Mouse (Mus musculus) hindbrain, embryonic 14.5 days (tissue): ENCODE data around the gene Snx13. TPM values are rescaled to one million over a fixed set of nuclear protein-coding genes. Genes with fewer than 3 reads are reported as not detected.

Experiments
- ATAC-seq: fragments of 200-750 bp; cut with Nextera tagmentation; 2 replicates; pipeline ENCODE4 v1.8.0; 2017; ENCODE audit warnings: moderate number of reproducible peaks, mild to moderate bottlenecking, moderate TSS enrichment, moderate library complexity; ENCODE audit not compliant: low FRiP score
- DNase-seq: peaks from one replicate; pipeline ENCODE4 v3.0.0-alpha.2; 2015; ENCODE audit warnings: low spot score
- H3K27ac ChIP-seq: fragments of 300-500 bp; sonication (generic); 2 replicates; pipeline ENCODE4 v1.5.1; 2014; ENCODE audit warnings: mild to moderate bottlenecking, moderate library complexity
- H3K27me3 ChIP-seq: fragments of 300-500 bp; sonication (generic); 2 replicates; pipeline ENCODE4 v1.6.1; 2014; ENCODE audit warnings: mild to moderate bottlenecking, low read length, mixed read lengths; ENCODE audit not compliant: control insufficient read depth, insufficient read depth
- H3K36me3 ChIP-seq: fragments of 300-500 bp; sonication (generic); replicated peaks from 2 replicates; pipeline ENCODE4 v1.6.1; 2014; ENCODE audit not compliant: control insufficient read depth, insufficient read depth
- H3K4me1 ChIP-seq: fragments of 300-500 bp; sonication (generic); replicated peaks from 2 replicates; pipeline ENCODE4 v1.6.1; 2014; ENCODE audit warnings: antibody characterized with exemption, low read length, mixed read lengths; ENCODE audit not compliant: control insufficient read depth, insufficient read depth
- H3K4me2 ChIP-seq: fragments of 300-500 bp; sonication (generic); replicated peaks from 2 replicates; pipeline ENCODE4 v1.6.1; 2014; ENCODE audit warnings: mild to moderate bottlenecking, moderate library complexity
- H3K4me3 ChIP-seq: fragments of 300-500 bp; sonication (generic); replicated peaks from 2 replicates; pipeline ENCODE4 v1.5.1; 2014; ENCODE audit warnings: mild to moderate bottlenecking, low read length
- H3K9ac ChIP-seq: fragments of 300-500 bp; sonication (generic); 2 replicates; pipeline ENCODE4 v1.6.1; 2014
- H3K9me3 ChIP-seq: fragments of 300-500 bp; sonication (generic); 2 replicates; pipeline ENCODE4 v1.6.1; 2016; ENCODE audit warnings: low read length; ENCODE audit not compliant: control insufficient read depth
- WGBS: fragments of 180-500 bp; shearing (Covaris S2); extraction: QIAGEN DNeasy Blood & Tissue Kit; methylation state at CpG from one replicate; pipeline ENCODE4 v1.1.7; 2014; 5-methylcytosine and 5-hydroxymethylcytosine counted together
- polyA plus RNA-seq: library from polyadenylated mRNA; unstranded; fragments of >200 nt; fragmentation: Nextera tagmentation; extraction: Ambion mirVana; gene quantifications from 2 replicates; pipeline ENCODE4 v1.2.1, GENCODE M21; 2014

The Snx13 gene
- 32.8 and 37.1 TPM in 2 replicates for polyA plus RNA-seq

- Histone ChIP-seq H3K4me1 (peaks cover 20% of the 10 kb centered on the region), H3K9ac (peak within 1 kb of the TSS; percentile 97), H3K4me3 (peak within 1 kb of the TSS; percentile 94), H3K27ac (peak within 1 kb of the TSS; percentile 97), H3K36me3 (no peaks in the 10 kb centered on the region), H3K4me2 (peak within 1 kb of the TSS; percentile 63), H3K27me3 (no peaks in the 10 kb centered on the region), H3K9me3 (no peaks in the 10 kb centered on the region)
- DNase-seq (peak; percentile 95), ATAC-seq (peak; percentile 99)
- under 1% methylated on average over 51 of the region's 51 CpGs for WGBS
These were observed at the start of gene Snx13 for GRCm38 (mm10) chr12:35046999-35047319. Gene Snx13, plus strand, starts transcription at chr12:35047186.

DNA sequence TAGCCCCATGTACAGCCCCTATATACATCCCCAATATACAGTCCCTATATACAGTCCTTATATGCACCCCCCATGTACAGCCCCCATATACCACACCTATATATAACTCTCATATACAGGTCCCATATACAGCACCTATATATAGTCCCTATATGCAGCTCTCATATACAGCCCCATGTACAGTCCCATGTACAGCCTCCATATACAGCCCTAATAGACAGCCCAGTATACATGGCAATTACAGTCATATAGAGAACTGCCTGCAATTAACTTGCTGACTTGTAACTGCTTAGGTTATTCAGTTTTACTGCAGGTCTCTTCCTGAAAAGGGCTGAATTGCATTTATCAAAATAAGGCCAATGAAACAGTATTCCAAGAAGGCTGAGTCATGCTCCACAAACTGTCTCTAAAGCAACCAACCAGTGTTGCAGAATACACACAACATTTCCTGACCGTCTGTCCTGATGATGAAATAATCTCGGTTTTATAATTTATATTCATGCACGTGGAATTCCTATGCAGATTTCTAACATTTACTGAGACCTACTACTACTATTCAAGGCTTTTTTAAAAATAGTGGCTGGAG lies 49.3 kb upstream of the Snx13 start:
- Histone ChIP-seq H3K4me3 (no peak overlapping the region), H3K4me2 (no peak overlapping the region), H3K9me3 (peaks cover 3% of the 10 kb centered on the region; the same call in 1 of the 2 replicates), H3K4me1 (no peaks in the 10 kb centered on the region), H3K36me3 (no peaks in the 10 kb centered on the region), H3K27ac (no peak overlapping the region), H3K9ac (no peak overlapping the region), H3K27me3 (no peaks in the 10 kb centered on the region)
- ATAC-seq (no peak), DNase-seq (no peak)
- 93% methylated on average over 3 of the region's 3 CpGs for WGBS

GRCm38 (mm10) chr12:34998778-34999467 lies 48.1 kb upstream of the Snx13 start:
- Histone ChIP-seq H3K27me3 (no peaks in the 10 kb centered on the region), H3K4me1 (no peaks in the 10 kb centered on the region), H3K4me2 (no peak overlapping the region), H3K9me3 (peaks cover 3% of the 10 kb centered on the region; the same call in 1 of the 2 replicates), H3K9ac (no peak overlapping the region), H3K4me3 (no peak overlapping the region), H3K27ac (no peak overlapping the region), H3K36me3 (no peaks in the 10 kb centered on the region)
- WGBS, result 58% methylated on average over 12 of the region's 12 CpGs
- ATAC-seq (peak; percentile 70; the same call in 1 of the 2 replicates), DNase-seq (no peak)

GRCm38 (mm10) chr12:35000323-35000722 lies 46.7 kb upstream of the Snx13 start:
- ATAC-seq, result no peak
- H3K4me3 ChIP-seq, result no peak overlapping the region
- peaks cover 1% of the 10 kb centered on the region; the same call in 1 of the 2 replicates for H3K9me3 ChIP-seq
- no peak overlapping the region for H3K4me2 ChIP-seq
- no peak for DNase-seq
- no peak overlapping the region for H3K27ac ChIP-seq
- H3K36me3 ChIP-seq, result no peaks in the 10 kb centered on the region
- no peak overlapping the region for H3K9ac ChIP-seq
- no peaks in the 10 kb centered on the region for H3K4me1 ChIP-seq
- WGBS, result 67% methylated on average over 4 of the region's 4 CpGs
- H3K27me3 ChIP-seq, result no peaks in the 10 kb centered on the region

GRCm38 (mm10) chr12:35005748-35006147 lies 41.2 kb upstream of the Snx13 start:
- Histone ChIP-seq H3K4me1 (peaks cover 12% of the 10 kb centered on the region), H3K27ac (no peak overlapping the region), H3K4me3 (no peak overlapping the region), H3K9ac (no peak overlapping the region), H3K36me3 (no peaks in the 10 kb centered on the region), H3K27me3 (no peaks in the 10 kb centered on the region), H3K4me2 (no peak overlapping the region), H3K9me3 (no peaks in the 10 kb centered on the region)
- ATAC-seq (peak; percentile 66; the same call in 1 of the 2 replicates), DNase-seq (no peak)

DNA sequence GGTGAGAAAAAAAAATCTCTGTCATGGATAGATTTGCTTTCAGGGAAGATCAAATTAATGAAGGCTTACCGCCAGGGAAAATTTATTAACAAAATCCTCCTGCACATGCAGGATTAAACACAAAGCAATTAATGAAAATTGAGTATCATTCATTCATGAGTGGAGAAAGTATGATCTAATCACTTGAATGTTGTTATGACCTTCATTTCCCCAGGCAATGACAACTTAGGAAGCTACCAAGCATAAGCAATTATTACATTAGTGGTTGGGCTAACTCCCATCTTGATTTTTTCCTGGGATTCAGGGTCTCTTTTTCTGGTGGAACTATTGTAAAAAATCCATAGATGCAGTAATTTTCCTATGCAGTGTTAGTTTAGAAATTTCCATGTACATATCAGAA lies 39.1 kb upstream of the Snx13 start:
- H3K4me1 ChIP-seq, result peaks cover 12% of the 10 kb centered on the region
- ATAC-seq, result no peak

DNA sequence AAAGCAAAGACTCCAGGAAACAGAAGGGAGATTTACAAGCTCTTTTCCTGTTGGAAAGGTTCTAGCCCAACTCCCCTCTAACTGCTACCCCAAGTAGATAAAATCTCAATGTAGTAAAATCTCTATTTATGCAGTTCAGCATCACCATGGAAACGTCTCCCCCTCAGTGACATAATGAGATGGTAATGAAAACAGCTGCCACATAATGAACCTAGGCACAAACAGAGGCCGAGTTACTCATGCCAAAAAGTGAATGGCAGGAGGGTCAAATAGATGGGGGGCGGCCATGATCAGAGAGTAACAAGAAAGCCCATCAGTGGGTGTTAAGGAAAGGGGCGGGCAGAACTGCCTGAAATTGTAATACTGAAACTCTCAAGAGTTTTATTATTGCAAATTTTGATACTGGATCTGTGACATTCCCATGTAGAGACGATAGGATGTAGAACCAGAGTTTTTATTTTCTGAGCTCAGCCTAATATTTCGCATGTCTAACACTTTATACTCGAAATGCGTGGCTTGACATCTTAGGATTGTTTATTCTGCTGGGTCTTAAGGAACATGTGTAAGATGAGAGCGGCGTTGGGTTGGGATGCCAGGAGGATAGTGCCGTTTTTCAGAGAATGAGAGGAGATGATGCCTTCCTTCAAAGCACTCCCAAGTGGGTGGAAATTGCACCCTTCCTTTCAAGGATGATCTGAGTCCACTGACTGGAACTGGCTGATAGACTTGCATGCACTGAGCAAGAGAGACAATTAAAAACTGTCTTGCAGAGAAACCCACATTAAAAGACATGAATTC lies 38.4 kb upstream of the Snx13 start:
- 31% methylated on average over 11 of the region's 11 CpGs for WGBS
- H3K36me3 ChIP-seq, result no peaks in the 10 kb centered on the region
- ATAC-seq (peak; percentile 88), DNase-seq (peak; percentile 68)
- H3K4me1 ChIP-seq, result peaks cover 12% of the 10 kb centered on the region
- no peak overlapping the region for H3K9ac ChIP-seq
- no peaks in the 10 kb centered on the region for H3K27me3 ChIP-seq
- H3K9me3 ChIP-seq, result no peaks in the 10 kb centered on the region
- no peak overlapping the region for H3K4me3 ChIP-seq
- peak overlapping the region; percentile 40 for H3K27ac ChIP-seq
- no peak overlapping the region for H3K4me2 ChIP-seq

More for the DNA sequence above, 39.1 kb upstream of the Snx13 start:
- DNase-seq, result no peak
- no peak overlapping the region for H3K4me3 ChIP-seq
- no peaks in the 10 kb centered on the region for H3K9me3 ChIP-seq
- H3K27me3 ChIP-seq, result no peaks in the 10 kb centered on the region
- 46% methylated on average over 1 of the region's 1 CpGs for WGBS
- no peak overlapping the region for H3K4me2 ChIP-seq
- H3K36me3 ChIP-seq, result no peaks in the 10 kb centered on the region
- H3K27ac ChIP-seq, result peak overlapping the region; percentile 40
- H3K9ac ChIP-seq, result no peak overlapping the region

- H3K27ac ChIP-seq, result no peak overlapping the region
- DNase-seq, result no peak
- no peak for ATAC-seq
- H3K36me3 ChIP-seq, result no peaks in the 10 kb centered on the region
- no peak overlapping the region for H3K9ac ChIP-seq
- H3K27me3 ChIP-seq, result no peaks in the 10 kb centered on the region
- no peaks in the 10 kb centered on the region for H3K9me3 ChIP-seq
- WGBS, result 58% methylated on average over 1 of the region's 1 CpGs
- H3K4me1 ChIP-seq, result peaks cover 12% of the 10 kb centered on the region
- H3K4me2 ChIP-seq, result no peak overlapping the region
- H3K4me3 ChIP-seq, result no peak overlapping the region
These were observed 35.5 kb upstream of the Snx13 start for GRCm38 (mm10) chr12:35011462-35011861.

DNA sequence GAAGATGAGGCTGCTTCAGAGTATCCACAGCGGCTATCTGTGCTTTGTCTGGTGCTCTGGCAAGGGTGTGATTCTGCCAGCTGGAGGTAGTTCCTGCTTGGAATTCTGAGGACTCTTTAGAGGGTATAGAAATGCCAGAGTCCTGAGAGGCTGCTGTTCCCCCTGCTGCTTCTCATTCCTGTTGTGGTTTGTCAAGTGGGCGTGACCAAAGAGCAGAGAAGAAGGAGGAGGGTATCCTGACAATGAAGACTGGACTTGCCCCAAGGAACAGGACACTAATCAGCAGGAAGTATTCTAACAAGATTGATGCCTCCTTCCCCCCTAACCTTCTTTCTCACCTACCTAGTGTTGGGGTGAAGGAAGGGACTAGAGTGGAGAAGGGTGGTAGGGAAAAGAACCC lies 33.0 kb upstream of the Snx13 start:
- H3K36me3 ChIP-seq, result no peaks in the 10 kb centered on the region
- 0 out of 2 replicates have a peak, but pooled peaks cover under 1% of the 10 kb centered on the region for H3K4me1 ChIP-seq
- H3K4me2 ChIP-seq, result no peak overlapping the region
- H3K4me3 ChIP-seq, result no peak overlapping the region
- H3K27ac ChIP-seq, result no peak overlapping the region
- ATAC-seq, result no peak
- DNase-seq, result no peak
- no peaks in the 10 kb centered on the region for H3K27me3 ChIP-seq
- no peak overlapping the region for H3K9ac ChIP-seq
- WGBS, result 55% methylated on average over 2 of the region's 2 CpGs
- no peaks in the 10 kb centered on the region for H3K9me3 ChIP-seq
